Mouse (Mus musculus) ES-Bruce4 (cell line): ENCODE data around the gene Tars2. TPM values are rescaled to one million over a fixed set of nuclear protein-coding genes. Genes with fewer than 3 reads are reported as not detected.
"Not testable (repeated sequence)": the region's sequence is repeated elsewhere in the genome, so short reads cannot be mapped to it uniquely, and the experiment has no call there.

Experiments
- H3K27ac ChIP-seq: 2 replicates; pipeline ENCODE4 v1.5.1; 2012; ENCODE audit warnings: low read length, inconsistent platforms; ENCODE audit not compliant: insufficient read depth
- H3K27me3 ChIP-seq: 2 replicates; pipeline ENCODE4 v1.6.1; 2012; ENCODE audit warnings: mild to moderate bottlenecking, low read length, inconsistent platforms; ENCODE audit not compliant: control insufficient read depth, poor library complexity, insufficient read depth, severe bottlenecking
- H3K36me3 ChIP-seq: 2 replicates; pipeline ENCODE4 v1.6.1; 2012; ENCODE audit warnings: inconsistent platforms, mild to moderate bottlenecking, low read length, moderate library complexity; ENCODE audit not compliant: control insufficient read depth, poor library complexity, insufficient read depth, severe bottlenecking
- H3K4me1 ChIP-seq: one replicate; pipeline ENCODE4 v1.8.1; 2011; ENCODE audit warnings: low read length; ENCODE audit not compliant: control insufficient read depth, insufficient read depth
- H3K4me3 ChIP-seq: 2 replicates; pipeline ENCODE4 v1.5.1; 2011; ENCODE audit warnings: low read depth, mild to moderate bottlenecking, low read length
- H3K9ac ChIP-seq: 2 replicates; pipeline ENCODE4 v1.6.1; 2012; ENCODE audit warnings: low read depth, mild to moderate bottlenecking, inconsistent platforms; ENCODE audit not compliant: poor library complexity, severe bottlenecking
- H3K9me3 ChIP-seq: replicated peaks from 2 replicates; pipeline ENCODE4 v1.6.1; 2012; ENCODE audit warnings: mild to moderate bottlenecking, low read length, inconsistent platforms; ENCODE audit not compliant: control insufficient read depth, poor library complexity, insufficient read depth, severe bottlenecking
- CTCF ChIP-seq: IDR thresholded peaks from one replicate; pipeline ENCODE4 v1.8.1; 2011; ENCODE audit warnings: low read depth, low read length
- EP300 ChIP-seq: IDR thresholded peaks from 2 replicates; pipeline ENCODE4 v1.6.1; 2011; ENCODE audit warnings: low read depth, low read length; ENCODE audit not compliant: insufficient read depth
- POLR2A ChIP-seq: IDR thresholded peaks from one replicate; pipeline ENCODE4 v1.8.1; 2011; ENCODE audit warnings: low read length; ENCODE audit not compliant: insufficient read depth
- polyA plus RNA-seq: library from polyadenylated mRNA; stranded (reverse); fragments of >200 nt; gene quantifications from 2 replicates; pipeline ENCODE4 v1.2.4, GENCODE M21; 2011; ENCODE audit warnings: low read depth; ENCODE audit not compliant: missing spikeins, insufficient read depth, insufficient read length

The Tars2 gene
- polyA plus RNA-seq, 1 experiment, result 78.3 TPM

DNA sequence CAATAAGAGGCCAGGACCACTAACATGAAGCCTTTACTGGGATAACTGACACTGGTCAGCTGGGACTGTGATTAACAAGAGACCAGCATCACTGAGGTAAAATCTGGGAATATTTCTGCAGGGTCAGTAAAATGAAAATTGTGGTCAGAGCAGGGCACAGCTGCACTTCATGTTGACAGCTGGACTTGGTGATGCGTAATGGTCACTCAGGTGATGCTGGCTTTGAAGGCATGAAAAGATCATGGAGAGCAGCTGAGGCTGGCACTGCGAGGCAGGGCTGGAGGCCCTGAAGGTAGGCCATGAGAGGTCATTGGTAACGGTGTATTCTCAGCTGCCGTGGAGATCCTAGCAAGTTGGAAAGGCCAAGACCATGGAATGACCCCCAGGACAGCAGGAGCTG, 61.7 kb downstream of the Tars2 start:
- Histone ChIP-seq H3K27me3 (no peaks in the 10 kb centered on the region), H3K9me3 (no peaks in the 10 kb centered on the region), H3K9ac (no peak overlapping the region), H3K27ac (no peak overlapping the region), H3K4me3 (no peak overlapping the region), H3K4me1 (peaks cover 12% of the 10 kb centered on the region), H3K36me3 (no peaks in the 10 kb centered on the region)
- TF ChIP-seq CTCF, result no peak
- no peak for TF ChIP-seq EP300

DNA sequence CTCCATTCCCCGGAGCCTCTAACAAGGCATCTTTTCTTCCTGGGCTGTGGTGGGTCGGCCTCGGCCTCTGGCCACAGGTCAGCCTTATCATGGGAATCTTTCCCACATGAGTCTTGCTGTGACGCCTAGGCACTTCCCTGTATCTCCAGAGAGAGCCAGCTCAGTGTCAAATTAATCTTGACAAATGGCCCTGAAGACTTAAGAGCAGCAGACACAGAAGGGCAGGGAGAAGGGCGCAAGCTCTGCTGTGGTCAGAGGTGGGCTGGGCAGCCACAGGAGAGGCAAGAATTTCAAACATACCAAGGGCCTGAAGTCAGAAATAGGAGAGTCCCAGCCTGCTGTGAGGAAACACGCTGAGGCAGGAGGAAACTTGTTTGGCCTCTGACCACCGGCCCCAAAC, 63.6 kb downstream of the Tars2 start:
- H3K27me3 ChIP-seq, result no peaks in the 10 kb centered on the region
- H3K9ac ChIP-seq, result no peak overlapping the region
- H3K4me3 ChIP-seq, result no peak overlapping the region
- no peak for TF ChIP-seq CTCF
- no peak for TF ChIP-seq EP300
- peaks cover 11% of the 10 kb centered on the region for H3K4me1 ChIP-seq
- H3K36me3 ChIP-seq, result no peaks in the 10 kb centered on the region
- no peaks in the 10 kb centered on the region for H3K9me3 ChIP-seq
- H3K27ac ChIP-seq, result no peak overlapping the region

DNA sequence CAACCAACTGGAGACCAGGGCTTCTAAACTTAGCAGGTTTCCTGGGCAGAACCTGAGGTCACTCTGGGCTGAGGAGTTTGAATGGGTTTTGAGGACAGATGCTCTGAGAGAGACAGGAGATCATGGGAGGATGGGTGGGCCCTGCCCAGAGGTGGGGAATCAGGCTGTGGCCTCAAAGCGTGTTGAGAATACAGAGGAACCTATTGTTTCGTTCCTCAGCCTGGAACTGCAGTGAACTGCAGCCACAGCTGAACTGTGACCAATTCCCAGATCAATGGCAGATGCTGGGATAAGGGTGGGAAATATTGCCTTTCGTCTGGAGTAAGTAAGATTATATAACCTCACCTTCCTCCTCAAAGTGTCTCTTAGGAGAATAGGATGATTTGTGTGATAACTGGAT, 64.2 kb downstream of the Tars2 start:
- no peaks in the 10 kb centered on the region for H3K27me3 ChIP-seq
- peaks cover 11% of the 10 kb centered on the region for H3K4me1 ChIP-seq
- no peaks in the 10 kb centered on the region for H3K36me3 ChIP-seq
- no peak for TF ChIP-seq EP300
- TF ChIP-seq POLR2A, result no peak
- no peak for TF ChIP-seq CTCF
- no peaks in the 10 kb centered on the region for H3K9me3 ChIP-seq
- no peak overlapping the region for H3K9ac ChIP-seq
- H3K27ac ChIP-seq, result no peak overlapping the region
- no peak overlapping the region for H3K4me3 ChIP-seq

DNA sequence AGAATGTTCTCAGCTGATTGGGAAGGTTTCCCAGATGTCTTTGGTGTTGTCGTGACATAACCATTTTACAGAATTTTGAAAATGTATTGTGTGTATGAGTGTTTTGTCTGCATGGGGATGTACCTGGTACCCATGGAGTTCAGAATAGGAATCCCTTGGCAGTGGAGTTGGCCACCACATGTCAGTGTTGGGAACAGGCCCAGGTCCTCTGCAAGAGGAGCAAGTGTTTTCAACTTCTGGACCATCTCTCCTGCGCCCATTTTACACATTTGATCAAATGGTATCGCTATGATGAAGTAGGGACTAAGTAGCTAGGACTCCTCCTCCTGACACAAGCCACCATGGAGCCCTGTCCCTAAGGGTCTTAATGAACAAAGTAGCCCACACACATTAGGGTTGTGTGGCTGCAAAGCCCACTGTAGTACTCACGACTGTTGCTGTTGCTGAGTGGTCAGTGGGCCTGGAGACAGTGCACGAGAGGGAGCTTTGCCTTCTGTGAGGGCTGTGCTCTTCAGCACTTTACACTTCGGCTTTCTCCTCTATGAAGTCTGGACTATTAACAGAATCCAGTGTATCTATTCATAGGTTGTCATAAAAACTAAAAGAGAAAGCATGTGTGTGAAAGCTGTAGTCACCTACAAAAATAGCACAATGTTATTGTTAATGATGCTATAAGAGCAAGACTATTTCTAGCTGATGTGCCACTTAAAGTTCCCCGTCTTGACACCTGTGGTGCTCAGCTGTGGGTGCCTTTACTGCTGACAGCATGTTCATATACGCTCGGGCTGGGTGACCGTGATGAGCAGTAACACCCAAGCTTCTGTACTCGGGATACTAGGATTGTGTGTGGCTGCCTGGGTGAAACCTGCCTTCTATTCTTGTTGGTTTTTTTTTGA, 65.0 kb downstream of the Tars2 start:
- Histone ChIP-seq H3K27me3 (no peaks in the 10 kb centered on the region), H3K27ac (no peak overlapping the region), H3K4me3 (no peak overlapping the region), H3K36me3 (no peaks in the 10 kb centered on the region), H3K4me1 (peaks cover 4% of the 10 kb centered on the region), H3K9ac (no peak overlapping the region), H3K9me3 (no peaks in the 10 kb centered on the region)
- no peak for TF ChIP-seq CTCF

DNA sequence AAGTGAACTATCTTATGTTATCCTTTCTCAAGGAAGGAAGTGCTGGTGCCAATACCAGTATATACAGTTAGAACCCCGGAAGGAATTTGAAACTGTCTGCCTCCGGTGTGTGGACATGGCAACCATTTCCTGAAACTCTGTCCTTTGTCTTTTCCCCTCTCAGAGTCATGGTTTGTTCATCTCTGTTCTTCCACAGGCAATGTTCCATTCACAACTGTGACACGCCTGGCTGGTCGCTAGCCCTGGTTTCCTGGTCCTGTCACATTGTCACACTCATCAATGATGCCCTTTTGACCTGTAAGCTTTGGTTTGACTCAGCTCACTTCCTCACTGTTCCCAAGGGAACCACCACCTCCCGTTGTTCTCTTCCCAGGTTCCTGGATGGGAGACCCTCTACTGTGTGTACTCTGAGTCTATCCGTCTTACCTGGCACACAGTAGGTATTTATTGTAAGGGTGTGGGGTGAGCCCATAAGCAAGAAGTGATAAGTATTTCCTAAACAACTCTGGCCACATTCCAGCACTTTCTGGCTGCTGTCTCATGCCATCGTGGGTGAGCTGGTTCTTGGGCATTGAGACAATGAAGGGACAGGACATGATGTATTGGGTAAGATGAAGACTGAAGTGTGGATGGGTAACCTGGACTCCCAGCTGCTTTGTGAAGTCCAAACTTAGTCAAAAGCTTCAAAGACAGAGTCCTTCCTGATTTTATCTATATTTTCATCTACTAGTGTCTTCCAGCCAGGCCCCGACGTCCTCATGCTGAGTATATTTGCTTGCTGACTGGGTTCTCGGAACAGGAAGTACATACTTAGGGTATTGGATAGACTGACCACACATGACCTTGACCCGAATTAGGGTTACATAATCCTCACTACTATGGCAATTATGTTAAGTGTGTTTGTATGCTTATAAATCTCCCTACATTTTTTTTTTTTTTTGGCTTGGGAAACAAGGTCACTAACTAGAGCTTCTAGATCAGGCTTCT, 65.9 kb downstream of the Tars2 start:
- H3K4me1 ChIP-seq, result no peaks in the 10 kb centered on the region
- H3K36me3 ChIP-seq, result no peaks in the 10 kb centered on the region
- no peak overlapping the region for H3K27ac ChIP-seq
- no peaks in the 10 kb centered on the region for H3K27me3 ChIP-seq
- no peak overlapping the region for H3K4me3 ChIP-seq
- TF ChIP-seq EP300, result no peak
- TF ChIP-seq CTCF, result no peak
- no peak for TF ChIP-seq POLR2A
- H3K9ac ChIP-seq, result no peak overlapping the region
- H3K9me3 ChIP-seq, result no peaks in the 10 kb centered on the region

DNA sequence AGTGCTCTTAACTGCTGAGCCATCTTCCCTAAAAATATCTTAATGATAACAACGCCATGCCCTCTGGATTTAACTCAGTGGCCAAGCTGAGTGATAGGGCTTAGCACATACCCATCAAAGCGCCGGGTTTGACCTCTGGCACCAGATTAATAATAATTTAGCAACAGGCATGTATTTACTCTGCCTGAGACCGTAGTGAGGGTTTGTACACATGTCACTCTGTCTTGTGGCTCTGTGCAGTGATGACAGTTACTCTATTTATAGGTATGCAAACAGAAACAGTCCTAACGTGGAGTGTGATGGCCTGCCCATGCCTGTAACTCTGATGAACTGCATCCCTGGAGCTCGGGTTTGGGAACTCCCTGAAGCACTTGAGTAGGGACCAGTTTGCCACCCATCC, 67.3 kb downstream of the Tars2 start:
- TF ChIP-seq CTCF (no peak), EP300 (no peak), POLR2A (no peak)
- no peak overlapping the region for H3K9ac ChIP-seq
- no peaks in the 10 kb centered on the region for H3K27me3 ChIP-seq
- peaks cover 1% of the 10 kb centered on the region for H3K4me1 ChIP-seq
- no peaks in the 10 kb centered on the region for H3K9me3 ChIP-seq
- no peak overlapping the region for H3K4me3 ChIP-seq
- no peaks in the 10 kb centered on the region for H3K36me3 ChIP-seq
- H3K27ac ChIP-seq, result no peak overlapping the region

DNA sequence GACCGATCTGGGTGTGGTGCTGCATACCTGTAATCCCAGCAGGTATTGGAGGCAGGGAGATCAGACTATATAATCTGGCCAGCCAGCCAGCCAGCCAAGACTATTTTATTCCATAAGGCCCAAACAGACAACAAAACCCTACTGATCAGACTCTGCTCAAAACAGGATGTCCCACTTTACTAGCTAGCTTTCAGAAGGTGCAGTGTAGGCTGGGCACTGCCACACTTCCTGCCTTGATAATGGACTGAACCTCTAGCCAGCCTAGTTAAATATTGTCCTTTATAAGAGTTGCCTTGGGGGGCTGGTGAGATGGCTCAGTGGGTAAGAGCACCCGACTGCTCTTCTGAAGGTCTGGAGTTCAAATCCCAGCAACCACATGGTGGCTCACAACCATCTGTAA, 69.5 kb downstream of the Tars2 start:
- H3K27me3 ChIP-seq, H3K36me3 ChIP-seq, H3K9me3 ChIP-seq, H3K4me3 ChIP-seq, H3K9ac ChIP-seq, H3K27ac ChIP-seq, H3K4me1 ChIP-seq: not testable (repeated sequence)
